Mouse (Mus musculus): Measurements from ENCODE around the gene Mrgpre. TPM values are rescaled to one million over a fixed set of nuclear protein-coding genes. Genes with fewer than 3 reads are reported as not detected.

Gene Mrgpre
- polyA plus RNA-seq, 2 experiments = 0.23 to 0.28 TPM

DNA sequence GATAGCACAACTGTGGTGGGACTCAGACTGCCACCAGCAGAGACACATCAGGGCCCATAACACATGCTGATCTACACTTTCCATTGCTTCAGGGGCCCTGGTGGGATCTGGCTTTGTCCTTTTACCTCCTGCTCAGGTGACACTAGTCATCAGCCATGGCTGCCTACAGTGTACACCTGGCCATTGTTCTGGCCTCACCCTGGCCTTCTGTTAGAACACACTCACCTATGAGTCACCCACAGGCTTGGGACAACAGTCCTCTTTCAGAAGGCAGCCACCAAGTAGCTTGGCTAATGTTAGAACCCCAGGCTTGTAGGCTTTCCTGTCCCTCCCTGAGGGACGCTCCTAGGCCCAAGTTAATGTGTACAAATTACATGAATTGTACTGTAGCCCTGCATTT lies 16.5 kb upstream of the Mrgpre start:
- Histone ChIP-seq H3K27ac (no peak overlapping the region), H3K36me3 (replicated peaks; ENCODE audit: control insufficient read depth, insufficient read depth, low read depth) (peaks cover 2% of the 10 kb centered on the region), H3K9me3 (ENCODE audit: control insufficient read depth, low read length) (no peaks in the 10 kb centered on the region), H3K27me3 (ENCODE audit: control insufficient read depth, insufficient read depth, low read length) (no peaks in the 10 kb centered on the region), H3K4me2 (ENCODE audit: low read depth) (no peak overlapping the region), H3K9ac (replicated peaks) (no peak overlapping the region), H3K4me3 (ENCODE audit: insufficient read depth in 1 of 2, low read depth in 2 of 2, low read length in 2 of 2) (no peak overlapping the region), H3K4me1 (replicated peaks; ENCODE audit: control insufficient read depth in 2 of 2, insufficient read depth in 2 of 2, low read length in 1 of 2) (no peaks in the 10 kb centered on the region)
- WGBS (ENCODE audit: insufficient replicate concordance) = 79% methylated on average over 1 of the region's 1 CpGs
- no peak for TF ChIP-seq CTCF (IDR thresholded peaks at IDR 0.05; ENCODE audit: low read depth)
- TF ChIP-seq EP300 (IDR thresholded peaks at IDR 0.05; ENCODE audit: low read depth) = no peak
- DNase-seq (ENCODE audit: low read depth in 3 of 3, low spot score in 3 of 3) (no peak), ATAC-seq (ENCODE audit: insufficient read depth) (no peak)

DNA sequence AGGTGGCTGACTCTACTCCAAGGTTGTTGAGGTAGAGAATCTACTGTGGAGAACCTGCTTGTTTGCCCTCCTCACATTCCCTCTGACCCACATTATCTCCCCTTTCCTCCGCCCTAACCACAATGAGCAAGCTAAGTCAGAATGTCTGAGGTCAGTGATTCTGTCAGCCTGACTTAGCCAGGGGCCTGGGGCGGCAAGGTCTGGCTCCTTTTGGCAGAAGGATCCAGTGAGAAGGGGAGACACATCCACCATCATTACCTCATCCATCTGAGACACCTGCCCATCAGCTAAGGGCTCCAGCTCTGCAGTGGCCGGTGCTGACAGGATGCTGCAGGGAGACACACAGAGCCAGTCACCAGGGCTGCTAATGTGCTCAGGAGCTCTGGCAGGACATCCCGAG lies 14.5 kb upstream of the Mrgpre start:
- H3K27me3 ChIP-seq (ENCODE audit: control insufficient read depth, insufficient read depth, low read length) = no peaks in the 10 kb centered on the region
- no peak overlapping the region for H3K9ac ChIP-seq (replicated peaks)
- TF ChIP-seq EP300 (IDR thresholded peaks at IDR 0.05; ENCODE audit: low read depth) (no peak), CTCF (IDR thresholded peaks at IDR 0.05; ENCODE audit: low read depth) (no peak)
- WGBS (ENCODE audit: insufficient replicate concordance) = 56% methylated on average over 4 of the region's 4 CpGs
- no peaks in the 10 kb centered on the region for H3K4me1 ChIP-seq (replicated peaks; ENCODE audit: control insufficient read depth in 2 of 2, insufficient read depth in 2 of 2, low read length in 1 of 2)
- no peak for DNase-seq (ENCODE audit: low read depth in 3 of 3, low spot score in 3 of 3)
- no peaks in the 10 kb centered on the region for H3K9me3 ChIP-seq (ENCODE audit: control insufficient read depth, low read length)
- H3K4me2 ChIP-seq (ENCODE audit: low read depth) = no peak overlapping the region
- no peak overlapping the region for H3K27ac ChIP-seq
- ATAC-seq (ENCODE audit: insufficient read depth) = no peak
- H3K4me3 ChIP-seq (ENCODE audit: insufficient read depth in 1 of 2, low read depth in 2 of 2, low read length in 2 of 2) = no peak overlapping the region
- peaks cover 2% of the 10 kb centered on the region for H3K36me3 ChIP-seq (replicated peaks; ENCODE audit: control insufficient read depth, insufficient read depth, low read depth)

DNA sequence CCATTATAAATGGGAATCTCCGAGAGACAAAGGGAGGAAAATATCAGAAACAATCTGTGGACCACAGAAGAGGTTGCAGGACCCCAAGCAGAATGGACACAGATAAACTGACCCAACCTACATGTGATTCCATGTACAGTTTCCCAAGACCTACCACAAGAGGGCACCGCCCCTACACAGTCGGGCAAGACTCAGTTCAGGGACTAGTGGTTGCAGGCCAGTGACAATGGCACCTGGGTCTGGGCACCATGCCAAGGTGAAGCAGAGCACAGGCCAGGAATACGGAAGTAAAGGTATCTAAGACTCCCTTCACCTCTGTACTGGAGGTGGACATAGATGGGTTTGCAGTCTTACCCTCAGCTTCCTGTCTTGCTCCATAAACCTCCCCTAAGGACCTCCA lies 8.8 kb upstream of the Mrgpre start:
- H3K4me1 ChIP-seq (replicated peaks; ENCODE audit: control insufficient read depth in 2 of 2, insufficient read depth in 2 of 2, low read length in 1 of 2) = no peaks in the 10 kb centered on the region
- WGBS (ENCODE audit: insufficient replicate concordance) = 37% methylated on average over 4 of the region's 4 CpGs
- H3K36me3 ChIP-seq (replicated peaks; ENCODE audit: control insufficient read depth, insufficient read depth, low read depth) = peaks cover 2% of the 10 kb centered on the region
- no peaks in the 10 kb centered on the region for H3K27me3 ChIP-seq (ENCODE audit: control insufficient read depth, insufficient read depth, low read length)
- no peak overlapping the region for H3K9ac ChIP-seq (replicated peaks)
- no peaks in the 10 kb centered on the region for H3K9me3 ChIP-seq (ENCODE audit: control insufficient read depth, low read length)
- ATAC-seq (ENCODE audit: insufficient read depth) (peak; percentile 30; the same call in 1 of the 2 replicates), DNase-seq (ENCODE audit: low read depth in 3 of 3, low spot score in 3 of 3) (no peak)
- H3K4me3 ChIP-seq (ENCODE audit: insufficient read depth in 1 of 2, low read depth in 2 of 2, low read length in 2 of 2) = no peak overlapping the region
- TF ChIP-seq CTCF (IDR thresholded peaks at IDR 0.05; ENCODE audit: low read depth) (peak; percentile 77), EP300 (IDR thresholded peaks at IDR 0.05; ENCODE audit: low read depth) (no peak)
- H3K4me2 ChIP-seq (ENCODE audit: low read depth) = no peak overlapping the region
- no peak overlapping the region for H3K27ac ChIP-seq

DNA sequence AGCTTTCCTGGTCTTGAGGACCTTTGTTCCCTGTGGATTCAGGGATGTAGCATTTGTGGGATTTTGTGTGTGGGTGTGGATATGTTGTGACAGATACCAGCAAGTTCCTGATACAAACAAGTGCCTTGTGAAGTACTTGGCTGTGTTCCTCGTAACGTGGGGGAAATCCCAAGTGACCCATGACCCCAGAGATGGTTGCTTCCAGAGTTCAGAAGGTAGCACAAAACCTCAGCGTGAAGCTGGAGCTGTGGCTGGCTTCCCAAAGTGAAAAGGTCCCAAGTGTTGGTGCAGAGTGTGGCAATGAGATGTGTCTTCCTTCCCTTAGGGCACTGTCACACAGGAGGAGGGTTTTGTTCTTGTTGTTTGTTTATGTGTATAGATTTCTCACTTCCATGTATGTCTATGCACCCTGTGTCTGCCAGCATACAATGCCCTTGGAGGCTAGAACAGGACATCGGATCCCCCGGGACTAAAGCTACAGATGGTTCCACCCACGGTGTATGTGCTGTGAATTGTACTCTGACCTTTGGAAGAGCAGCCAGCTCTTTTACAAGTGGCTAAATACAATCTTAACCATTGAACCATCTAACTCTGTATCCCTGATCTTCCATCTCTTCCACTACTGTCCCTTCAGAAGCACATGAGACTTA lies 8.2 kb upstream of the Mrgpre start:
- no peak overlapping the region for H3K27ac ChIP-seq

DNA sequence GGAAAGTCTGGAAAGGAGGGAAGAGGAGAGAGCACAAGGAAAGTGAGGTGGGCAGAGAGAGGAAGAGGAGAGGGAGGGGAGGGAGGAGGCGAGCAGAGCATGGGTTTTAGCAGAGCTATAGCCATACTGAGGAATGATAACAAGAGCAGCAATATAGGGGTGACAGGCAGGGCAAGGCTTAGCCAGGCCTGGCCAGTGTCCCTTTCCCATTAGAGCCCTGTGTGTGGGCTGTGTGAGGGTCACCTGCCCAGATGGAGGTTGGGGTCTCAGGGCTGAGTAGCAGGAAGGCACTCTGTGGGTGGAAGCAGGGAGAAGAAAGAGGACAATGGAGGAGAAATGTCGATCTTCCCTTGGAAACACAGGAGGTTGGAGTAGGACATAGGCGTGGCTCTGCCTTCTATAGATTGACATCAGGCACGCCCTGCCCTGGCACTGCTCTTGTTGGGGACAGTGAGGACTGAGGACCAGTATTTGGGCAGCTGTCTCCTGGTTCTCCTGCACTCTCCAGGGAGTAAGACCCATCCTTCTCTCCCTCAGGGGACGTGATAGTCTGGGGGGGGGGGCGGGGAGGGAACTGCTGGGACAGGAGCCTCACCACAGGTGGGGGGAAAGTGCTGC lies 813 bp downstream of the Mrgpre start:
- H3K4me1 ChIP-seq (replicated peaks; ENCODE audit: control insufficient read depth in 2 of 2, insufficient read depth in 2 of 2, low read length in 1 of 2) = 0 out of 4 replicates have a peak, but pooled peaks cover 0 to 6% of the 10 kb centered on the region in 2 experiments
- 0 out of 4 replicates have a peak overlapping the region, but pooled peaks have one; percentile 2 to 7 for H3K4me3 ChIP-seq (ENCODE audit: insufficient read depth in 1 of 2, low read depth in 2 of 2, low read length in 2 of 2)
- H3K9me3 ChIP-seq (ENCODE audit: control insufficient read depth, low read length) = no peaks in the 10 kb centered on the region
- TF ChIP-seq CTCF (IDR thresholded peaks at IDR 0.05; ENCODE audit: low read depth) = no peak
- TF ChIP-seq EP300 (IDR thresholded peaks at IDR 0.05; ENCODE audit: low read depth) = no peak
- no peak for DNase-seq (ENCODE audit: low read depth in 3 of 3, low spot score in 3 of 3)
- H3K36me3 ChIP-seq (replicated peaks; ENCODE audit: control insufficient read depth, insufficient read depth, low read depth) = no peaks in the 10 kb centered on the region
- peak; percentile 12; the same call in 1 of the 2 replicates for ATAC-seq (ENCODE audit: insufficient read depth)
- H3K9ac ChIP-seq (replicated peaks) = no peak overlapping the region
- peak overlapping the region; percentile 49 for H3K4me2 ChIP-seq (ENCODE audit: low read depth)
- 12% methylated on average over 6 of the region's 6 CpGs for WGBS (ENCODE audit: insufficient replicate concordance)
- H3K27ac ChIP-seq = no peak overlapping the region
- no peaks in the 10 kb centered on the region for H3K27me3 ChIP-seq (ENCODE audit: control insufficient read depth, insufficient read depth, low read length)

More for the DNA sequence above, 8.2 kb upstream of the Mrgpre start:
- Histone ChIP-seq H3K9me3 (ENCODE audit: control insufficient read depth, low read length) (no peaks in the 10 kb centered on the region), H3K36me3 (replicated peaks; ENCODE audit: control insufficient read depth, insufficient read depth, low read depth) (no peaks in the 10 kb centered on the region; the same call in 1 of the 2 replicates), H3K27me3 (ENCODE audit: control insufficient read depth, insufficient read depth, low read length) (no peaks in the 10 kb centered on the region), H3K4me3 (ENCODE audit: insufficient read depth in 1 of 2, low read depth in 2 of 2, low read length in 2 of 2) (no peak overlapping the region), H3K9ac (replicated peaks) (no peak overlapping the region), H3K4me2 (ENCODE audit: low read depth) (no peak overlapping the region), H3K4me1 (replicated peaks; ENCODE audit: control insufficient read depth in 2 of 2, insufficient read depth in 2 of 2, low read length in 1 of 2) (no peaks in the 10 kb centered on the region)
- ATAC-seq (ENCODE audit: insufficient read depth) (peak; percentile 50; the same call in 1 of the 2 replicates), DNase-seq (ENCODE audit: low read depth in 3 of 3, low spot score in 3 of 3) (no peak)
- 54% methylated on average over 6 of the region's 6 CpGs for WGBS (ENCODE audit: insufficient replicate concordance)
- TF ChIP-seq CTCF (IDR thresholded peaks at IDR 0.05; ENCODE audit: low read depth) = no peak
- no peak for TF ChIP-seq EP300 (IDR thresholded peaks at IDR 0.05; ENCODE audit: low read depth)
